Mouse (Mus musculus) ES-Bruce4 (cell line): ENCODE results near the gene Myo1b. TPM values are rescaled to one million over a fixed set of nuclear protein-coding genes. Genes with fewer than 3 reads are reported as not detected.

ENCODE experiments used
- H3K27ac ChIP-seq: 2 replicates; pipeline ENCODE4 v1.5.1; 2012; ENCODE audit warnings: low read length, inconsistent platforms; ENCODE audit not compliant: insufficient read depth
- H3K27me3 ChIP-seq: 2 replicates; pipeline ENCODE4 v1.6.1; 2012; ENCODE audit warnings: mild to moderate bottlenecking, low read length, inconsistent platforms; ENCODE audit not compliant: control insufficient read depth, poor library complexity, insufficient read depth, severe bottlenecking
- H3K36me3 ChIP-seq: 2 replicates; pipeline ENCODE4 v1.6.1; 2012; ENCODE audit warnings: inconsistent platforms, mild to moderate bottlenecking, low read length, moderate library complexity; ENCODE audit not compliant: control insufficient read depth, poor library complexity, insufficient read depth, severe bottlenecking
- H3K4me1 ChIP-seq: one replicate; pipeline ENCODE4 v1.8.1; 2011; ENCODE audit warnings: low read length; ENCODE audit not compliant: control insufficient read depth, insufficient read depth
- H3K4me3 ChIP-seq: 2 replicates; pipeline ENCODE4 v1.5.1; 2011; ENCODE audit warnings: low read depth, mild to moderate bottlenecking, low read length
- H3K9ac ChIP-seq: 2 replicates; pipeline ENCODE4 v1.6.1; 2012; ENCODE audit warnings: low read depth, mild to moderate bottlenecking, inconsistent platforms; ENCODE audit not compliant: poor library complexity, severe bottlenecking
- H3K9me3 ChIP-seq: replicated peaks from 2 replicates; pipeline ENCODE4 v1.6.1; 2012; ENCODE audit warnings: mild to moderate bottlenecking, low read length, inconsistent platforms; ENCODE audit not compliant: control insufficient read depth, poor library complexity, insufficient read depth, severe bottlenecking
- CTCF ChIP-seq: IDR thresholded peaks from one replicate; pipeline ENCODE4 v1.8.1; 2011; ENCODE audit warnings: low read depth, low read length
- EP300 ChIP-seq: IDR thresholded peaks from 2 replicates; pipeline ENCODE4 v1.6.1; 2011; ENCODE audit warnings: low read depth, low read length; ENCODE audit not compliant: insufficient read depth
- POLR2A ChIP-seq: IDR thresholded peaks from one replicate; pipeline ENCODE4 v1.8.1; 2011; ENCODE audit warnings: low read length; ENCODE audit not compliant: insufficient read depth
- polyA plus RNA-seq: library from polyadenylated mRNA; stranded (reverse); fragments of >200 nt; gene quantifications from 2 replicates; pipeline ENCODE4 v1.2.4, GENCODE M21; 2011; ENCODE audit warnings: low read depth; ENCODE audit not compliant: missing spikeins, insufficient read depth, insufficient read length

Myo1b gene
- polyA plus RNA-seq, 1 experiment = 54.4 TPM

GRCm38 (mm10) chr1:51907821-51908220 lies 8.1 kb downstream of the Myo1b start:
- Histone ChIP-seq H3K27me3 (no peaks in the 10 kb centered on the region), H3K4me1 (no peaks in the 10 kb centered on the region), H3K4me3 (no peak overlapping the region), H3K9ac (no peak overlapping the region), H3K27ac (no peak overlapping the region), H3K36me3 (no peaks in the 10 kb centered on the region), H3K9me3 (no peaks in the 10 kb centered on the region)
- no peak for TF ChIP-seq POLR2A
- TF ChIP-seq CTCF = no peak
- no peak for TF ChIP-seq EP300

DNA sequence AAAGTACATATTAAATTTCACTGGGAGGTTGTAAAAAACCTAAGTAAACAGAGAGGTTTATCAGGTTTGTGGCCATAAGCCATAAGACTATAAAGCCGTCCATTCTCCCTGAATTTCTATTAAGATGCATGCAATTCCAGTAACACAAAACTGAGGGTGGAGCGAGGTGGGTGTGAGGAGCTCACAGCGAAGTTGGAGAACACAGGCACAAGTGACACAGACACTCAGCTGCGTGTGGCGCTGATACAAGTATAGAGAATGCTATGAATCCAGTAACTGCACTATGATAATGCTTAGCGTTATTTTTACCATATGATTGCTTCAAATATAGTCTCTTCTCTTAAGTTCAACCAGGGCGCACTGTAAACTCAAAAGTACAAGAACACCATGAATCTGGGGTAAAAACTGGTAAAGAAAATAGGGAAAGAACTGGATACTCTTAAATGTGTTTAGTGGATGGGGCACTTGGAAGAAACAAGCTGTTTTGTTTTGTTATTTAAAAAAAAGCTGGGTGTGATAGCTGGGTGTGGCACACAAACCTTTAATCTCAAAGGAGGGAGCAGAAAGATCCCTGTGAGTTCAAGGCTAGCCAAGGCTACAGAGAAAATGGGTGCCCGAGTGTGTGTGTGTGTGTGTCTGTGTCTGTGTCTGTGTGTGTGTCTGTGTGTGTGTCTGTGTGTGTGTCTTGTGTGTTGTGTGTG lies 9.5 kb downstream of the Myo1b start:
- Histone ChIP-seq H3K9ac (no peak overlapping the region), H3K9me3 (no peaks in the 10 kb centered on the region), H3K4me3 (no peak overlapping the region), H3K27ac (no peak overlapping the region), H3K4me1 (no peaks in the 10 kb centered on the region), H3K36me3 (no peaks in the 10 kb centered on the region), H3K27me3 (no peaks in the 10 kb centered on the region)
- TF ChIP-seq CTCF (no peak), EP300 (no peak), POLR2A (no peak)

- H3K27me3 ChIP-seq = no peaks in the 10 kb centered on the region
- H3K9ac ChIP-seq = no peak overlapping the region
- no peaks in the 10 kb centered on the region for H3K9me3 ChIP-seq
- no peaks in the 10 kb centered on the region for H3K4me1 ChIP-seq
- H3K27ac ChIP-seq = no peak overlapping the region
- no peaks in the 10 kb centered on the region for H3K36me3 ChIP-seq
- TF ChIP-seq EP300 = no peak
- TF ChIP-seq CTCF = no peak
- TF ChIP-seq POLR2A = no peak
- H3K4me3 ChIP-seq = no peak overlapping the region
Measured at GRCm38 (mm10) chr1:51905073-51905472, 10.8 kb downstream of the Myo1b start.

- Histone ChIP-seq H3K9ac (no peak overlapping the region), H3K27me3 (no peaks in the 10 kb centered on the region), H3K9me3 (no peaks in the 10 kb centered on the region), H3K27ac (no peak overlapping the region), H3K36me3 (no peaks in the 10 kb centered on the region), H3K4me1 (no peaks in the 10 kb centered on the region), H3K4me3 (no peak overlapping the region)
- TF ChIP-seq POLR2A = no peak
- TF ChIP-seq EP300 = no peak
- TF ChIP-seq CTCF = no peak
Measured at GRCm38 (mm10) chr1:51897160-51897572, 18.7 kb downstream of the Myo1b start.

DNA sequence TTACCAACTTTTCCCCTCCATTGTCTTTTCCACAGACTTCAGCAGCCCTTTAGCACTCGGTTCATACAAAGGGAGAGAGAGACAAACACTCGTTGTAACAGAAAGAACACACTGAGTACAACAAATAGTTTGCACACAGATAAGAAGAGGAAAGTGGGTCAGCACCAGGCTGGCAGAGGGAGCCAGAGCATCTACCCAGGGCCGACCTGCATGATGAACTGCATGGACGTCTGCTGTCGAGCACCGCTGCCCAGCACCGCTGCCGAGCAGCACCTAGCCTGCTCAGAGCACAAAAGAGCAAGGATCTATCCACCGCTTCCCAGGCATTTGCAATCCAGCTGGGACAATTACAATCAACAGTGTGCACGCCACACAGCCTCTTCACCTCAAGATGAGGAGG lies 19.9 kb downstream of the Myo1b start:
- H3K36me3 ChIP-seq = no peaks in the 10 kb centered on the region
- H3K9ac ChIP-seq = no peak overlapping the region
- TF ChIP-seq POLR2A (no peak), CTCF (no peak), EP300 (no peak)
- no peaks in the 10 kb centered on the region for H3K4me1 ChIP-seq
- no peak overlapping the region for H3K4me3 ChIP-seq
- no peaks in the 10 kb centered on the region for H3K27me3 ChIP-seq
- no peaks in the 10 kb centered on the region for H3K9me3 ChIP-seq
- no peak overlapping the region for H3K27ac ChIP-seq

- no peaks in the 10 kb centered on the region for H3K4me1 ChIP-seq
- no peak overlapping the region for H3K9ac ChIP-seq
- H3K4me3 ChIP-seq = no peak overlapping the region
- no peaks in the 10 kb centered on the region for H3K9me3 ChIP-seq
- H3K27me3 ChIP-seq = no peaks in the 10 kb centered on the region
- no peak for TF ChIP-seq CTCF
- no peak for TF ChIP-seq EP300
- no peak for TF ChIP-seq POLR2A
- no peak overlapping the region for H3K27ac ChIP-seq
- H3K36me3 ChIP-seq = no peaks in the 10 kb centered on the region
Measured at GRCm38 (mm10) chr1:51894721-51895120, 21.1 kb downstream of the Myo1b start.
